Mouse (Mus musculus): ENCODE measurements at regions not wholly inside any gene's neighbourhood (a gene's known extent, or its start where the extent isn't known, plus 50 kb on each side); places are given as distances from the start of the nearest gene placed in this dataset.

DNA sequence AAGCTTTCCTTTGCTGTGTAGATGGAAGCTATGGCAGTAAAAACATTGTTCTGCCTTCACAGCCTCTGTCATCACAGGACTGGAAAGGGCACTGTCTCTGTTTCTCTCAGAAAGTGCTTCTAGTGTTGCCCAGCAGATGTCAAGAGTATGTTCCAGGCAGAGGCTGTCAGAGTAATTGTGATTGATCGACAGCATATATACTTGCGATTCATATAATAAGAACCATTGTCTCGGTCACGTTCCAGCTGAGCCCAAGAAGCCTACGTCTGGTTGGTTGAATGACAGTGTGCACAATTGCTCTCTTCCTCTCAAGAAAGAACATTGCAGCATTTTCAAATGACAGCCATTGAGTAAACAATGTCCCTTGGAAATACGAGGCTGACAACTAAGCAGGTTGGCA is 284.7 kb upstream of the Nrsn1 start:
- no peak overlapping the region for H3K4me2 ChIP-seq (replicated peaks)
- H3K9ac ChIP-seq (replicated peaks) = no peak overlapping the region
- no peak overlapping the region for H3K27ac ChIP-seq
- 67% methylated on average over 6 of the region's 6 CpGs for WGBS
- no peaks in the 10 kb centered on the region for H3K27me3 ChIP-seq
- no peaks in the 10 kb centered on the region for H3K9me3 ChIP-seq
- H3K4me1 ChIP-seq (replicated peaks) = no peaks in the 10 kb centered on the region
- H3K4me3 ChIP-seq (replicated peaks) = no peak overlapping the region
- ATAC-seq = no peak
- H3K36me3 ChIP-seq = no peaks in the 10 kb centered on the region

GRCm38 (mm10) chr13:25548551-25548950 is 278.2 kb upstream of the Nrsn1 start:
- peaks cover 13% of the 10 kb centered on the region; the same call in 1 of the 2 replicates for H3K4me1 ChIP-seq (replicated peaks)
- no peak overlapping the region for H3K4me3 ChIP-seq (replicated peaks)
- no peaks in the 10 kb centered on the region for H3K27me3 ChIP-seq
- H3K9me3 ChIP-seq = no peaks in the 10 kb centered on the region
- no peaks in the 10 kb centered on the region for H3K36me3 ChIP-seq
- no peak overlapping the region for H3K9ac ChIP-seq (replicated peaks)
- H3K4me2 ChIP-seq (replicated peaks) = no peak overlapping the region
- peak overlapping the region; percentile 78 for H3K27ac ChIP-seq
- WGBS = 87% methylated on average over 9 of the region's 9 CpGs
- ATAC-seq = no peak

DNA sequence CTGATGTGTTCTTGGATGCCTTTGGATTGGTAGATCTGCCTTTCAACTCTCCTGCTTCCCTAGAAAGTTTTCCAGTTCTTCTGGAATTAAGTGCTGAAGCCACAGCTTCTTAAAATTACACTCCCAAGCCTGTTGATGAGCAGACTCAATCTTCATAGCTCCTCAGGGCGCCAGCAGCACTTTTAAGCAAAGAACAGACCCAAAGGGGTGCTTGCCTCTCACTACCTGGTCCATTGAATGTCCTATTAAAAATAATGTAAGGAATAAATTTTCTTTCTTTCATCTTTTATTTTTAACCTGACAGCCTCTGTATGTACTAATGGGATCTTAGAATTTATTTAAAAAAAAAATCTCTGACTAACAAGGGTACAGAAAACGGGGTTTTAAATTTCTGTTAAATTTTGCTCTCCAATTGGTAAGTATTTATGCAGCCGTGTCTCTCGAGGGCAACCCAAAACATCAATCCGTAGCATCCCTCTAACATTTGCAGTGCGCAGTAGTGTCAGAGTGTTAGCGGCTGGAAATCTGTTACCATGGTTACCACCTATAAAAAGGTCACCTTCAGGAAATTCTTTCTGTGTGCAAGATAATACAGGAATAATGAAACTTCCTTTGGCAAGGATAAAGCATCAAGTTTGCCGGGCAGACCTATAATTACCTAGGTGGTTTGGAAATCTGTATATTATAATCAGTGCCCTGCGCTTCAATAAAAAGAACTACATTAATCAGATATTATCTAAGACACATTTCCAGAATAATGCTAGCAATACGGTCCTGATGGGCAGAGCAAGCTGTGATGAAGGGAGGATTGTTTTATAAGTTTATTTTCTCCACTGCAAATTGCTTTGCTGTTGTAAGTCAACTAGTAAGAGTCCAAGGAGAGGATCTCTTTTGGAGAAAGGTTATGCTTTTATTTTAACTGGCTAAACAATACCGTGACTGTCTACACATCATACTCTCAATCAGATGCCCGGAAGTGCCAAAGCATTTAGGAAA is 277.1 kb upstream of the Nrsn1 start:
- H3K4me2 ChIP-seq (replicated peaks) = no peak overlapping the region
- peaks cover 13% of the 10 kb centered on the region; the same call in 1 of the 2 replicates for H3K4me1 ChIP-seq (replicated peaks)
- no peaks in the 10 kb centered on the region for H3K27me3 ChIP-seq
- ATAC-seq = peak; percentile 89
- peak overlapping the region; percentile 78 for H3K27ac ChIP-seq
- H3K9ac ChIP-seq (replicated peaks) = no peak overlapping the region
- WGBS = 58% methylated on average over 12 of the region's 12 CpGs
- no peaks in the 10 kb centered on the region for H3K9me3 ChIP-seq
- no peaks in the 10 kb centered on the region for H3K36me3 ChIP-seq
- H3K4me3 ChIP-seq (replicated peaks) = no peak overlapping the region

- H3K4me3 ChIP-seq (replicated peaks) = no peak overlapping the region
- H3K4me1 ChIP-seq (replicated peaks) = peaks cover 4% of the 10 kb centered on the region; the same call in 1 of the 2 replicates
- no peaks in the 10 kb centered on the region for H3K27me3 ChIP-seq
- no peaks in the 10 kb centered on the region for H3K9me3 ChIP-seq
- no peak overlapping the region for H3K27ac ChIP-seq
- no peak overlapping the region for H3K4me2 ChIP-seq (replicated peaks)
- WGBS = 35% methylated on average over 3 of the region's 3 CpGs
- ATAC-seq = peak; percentile 73; the same call in 1 of the 2 replicates
- no peak overlapping the region for H3K9ac ChIP-seq (replicated peaks)
- no peaks in the 10 kb centered on the region for H3K36me3 ChIP-seq
Observed at GRCm38 (mm10) chr13:25524094-25524493, 253.8 kb upstream of the Nrsn1 start.

- Histone ChIP-seq H3K4me1 (replicated peaks) (peaks cover 6% of the 10 kb centered on the region), H3K4me2 (replicated peaks) (no peak overlapping the region), H3K36me3 (no peaks in the 10 kb centered on the region), H3K4me3 (replicated peaks) (no peak overlapping the region), H3K9ac (replicated peaks) (no peak overlapping the region), H3K27me3 (no peaks in the 10 kb centered on the region), H3K27ac (no peak overlapping the region), H3K9me3 (no peaks in the 10 kb centered on the region)
- ATAC-seq = no peak
Observed at GRCm38 (mm10) chr13:25507355-25507754, 237.1 kb upstream of the Nrsn1 start.

DNA sequence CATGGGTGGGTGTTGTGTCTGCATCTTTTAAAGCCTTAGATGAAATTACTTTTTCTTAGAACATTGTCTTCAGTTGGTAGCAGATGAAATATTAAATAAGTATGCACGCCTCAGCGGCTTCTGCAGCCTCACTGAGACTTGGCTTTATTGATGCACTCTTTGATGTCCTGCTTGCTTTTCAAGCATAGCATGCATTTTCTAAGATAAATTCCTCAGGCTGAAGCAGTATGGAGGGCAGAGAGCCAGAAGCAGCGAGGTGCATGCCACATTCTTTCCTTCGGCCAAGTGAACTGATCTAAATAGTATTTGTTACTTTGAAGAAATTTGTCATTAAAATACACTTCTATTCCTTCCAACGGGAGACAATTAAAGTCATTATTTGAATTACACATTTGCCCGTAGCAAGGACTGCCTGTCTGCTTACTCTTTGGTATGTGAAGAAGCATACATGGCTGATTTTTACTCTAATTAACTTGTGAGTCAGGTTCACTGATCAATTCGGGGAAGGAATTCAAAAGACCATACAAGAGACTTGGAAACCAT is 224.3 kb upstream of the Nrsn1 start:
- Histone ChIP-seq H3K4me3 (replicated peaks) (no peak overlapping the region), H3K27me3 (no peaks in the 10 kb centered on the region), H3K4me1 (replicated peaks) (peaks cover 7% of the 10 kb centered on the region; the same call in 1 of the 2 replicates), H3K9ac (replicated peaks) (no peak overlapping the region), H3K36me3 (no peaks in the 10 kb centered on the region), H3K27ac (0 out of 2 replicates have a peak overlapping the region, but pooled peaks have one; percentile 5), H3K9me3 (no peaks in the 10 kb centered on the region), H3K4me2 (replicated peaks) (no peak overlapping the region)
- WGBS = 27% methylated on average over 7 of the region's 7 CpGs
- 0 out of 2 replicates have a peak, but pooled peaks have one; percentile 60 for ATAC-seq

- Histone ChIP-seq H3K27ac (no peak overlapping the region), H3K36me3 (no peaks in the 10 kb centered on the region), H3K9ac (replicated peaks) (no peak overlapping the region), H3K27me3 (no peaks in the 10 kb centered on the region), H3K4me3 (replicated peaks) (no peak overlapping the region), H3K4me2 (replicated peaks) (no peak overlapping the region), H3K4me1 (replicated peaks) (peaks cover 7% of the 10 kb centered on the region; the same call in 1 of the 2 replicates), H3K9me3 (no peaks in the 10 kb centered on the region)
- WGBS = 78% methylated on average over 4 of the region's 4 CpGs
- no peak for ATAC-seq
Observed at GRCm38 (mm10) chr13:25490036-25490435, 219.7 kb upstream of the Nrsn1 start.

GRCm38 (mm10) chr13:25483309-25483708 is 213.0 kb upstream of the Nrsn1 start:
- H3K36me3 ChIP-seq = no peaks in the 10 kb centered on the region
- no peak overlapping the region for H3K9ac ChIP-seq (replicated peaks)
- no peak overlapping the region for H3K4me2 ChIP-seq (replicated peaks)
- no peak for ATAC-seq
- no peaks in the 10 kb centered on the region for H3K9me3 ChIP-seq
- no peaks in the 10 kb centered on the region for H3K27me3 ChIP-seq
- no peak overlapping the region for H3K27ac ChIP-seq
- no peaks in the 10 kb centered on the region for H3K4me1 ChIP-seq (replicated peaks)
- H3K4me3 ChIP-seq (replicated peaks) = no peak overlapping the region
- WGBS = 94% methylated on average over 1 of the region's 1 CpGs

DNA sequence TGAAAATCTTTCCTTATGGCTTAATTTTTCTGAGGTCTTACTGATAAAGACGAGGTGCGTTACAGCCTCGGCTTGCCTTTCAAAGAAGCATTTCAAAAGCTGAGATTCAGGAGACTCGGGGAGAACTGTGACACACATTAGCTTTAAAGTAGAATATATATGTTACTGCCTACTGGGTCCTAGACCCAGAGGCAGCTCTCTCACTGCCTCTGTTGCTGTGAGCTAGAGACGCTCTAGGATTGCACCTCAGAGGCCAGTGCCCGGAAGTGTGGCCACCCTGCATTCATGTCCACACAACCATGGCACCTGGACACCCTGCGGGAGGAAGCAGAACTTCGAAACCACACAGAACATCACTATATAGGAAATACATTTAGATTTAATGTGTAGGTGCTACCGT is 181.6 kb upstream of the Nrsn1 start:
- H3K27ac ChIP-seq = peak overlapping the region; percentile 85
- peak overlapping the region; percentile 29; the same call in 1 of the 2 replicates for H3K4me2 ChIP-seq (replicated peaks)

DNA sequence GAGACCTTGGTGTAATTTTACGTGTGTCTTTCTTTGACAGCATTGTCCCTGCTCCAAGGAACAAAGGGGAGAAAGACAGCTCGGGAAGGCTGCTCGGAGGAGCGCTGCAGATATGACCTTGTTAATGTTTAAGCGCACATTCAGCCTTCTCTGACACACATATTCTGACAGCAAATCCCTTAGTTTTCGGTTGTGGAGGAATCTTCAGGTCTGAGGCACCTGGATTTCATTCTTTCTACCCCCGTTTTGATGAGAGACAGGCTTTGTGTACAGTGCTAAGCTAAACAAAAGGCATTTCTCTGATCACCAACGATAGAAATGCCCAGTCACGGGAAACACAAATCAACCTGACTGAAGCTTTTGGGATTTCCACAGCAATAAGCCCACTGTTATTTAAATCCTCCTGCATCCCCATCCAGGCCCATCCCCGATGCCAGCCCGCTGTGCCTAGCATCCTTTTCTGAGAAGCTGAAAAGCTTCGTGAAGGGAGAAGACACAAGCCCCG is 181.1 kb upstream of the Nrsn1 start:
- Histone ChIP-seq H3K4me1 (replicated peaks) (peaks cover 16% of the 10 kb centered on the region), H3K9me3 (no peaks in the 10 kb centered on the region), H3K4me2 (replicated peaks) (peak overlapping the region; percentile 29), H3K4me3 (replicated peaks) (no peak overlapping the region), H3K27me3 (no peaks in the 10 kb centered on the region), H3K27ac (peak overlapping the region; percentile 85), H3K36me3 (no peaks in the 10 kb centered on the region), H3K9ac (replicated peaks) (peak overlapping the region; percentile 53; the same call in 1 of the 2 replicates)
- peak; percentile 55; the same call in 1 of the 2 replicates for ATAC-seq
- 8% methylated on average over 13 of the region's 13 CpGs for WGBS

More for the DNA sequence above, 181.6 kb upstream of the Nrsn1 start:
- Histone ChIP-seq H3K4me1 (replicated peaks) (peaks cover 16% of the 10 kb centered on the region), H3K27me3 (no peaks in the 10 kb centered on the region), H3K36me3 (no peaks in the 10 kb centered on the region), H3K4me3 (replicated peaks) (no peak overlapping the region), H3K9ac (replicated peaks) (peak overlapping the region; percentile 53; the same call in 1 of the 2 replicates), H3K9me3 (no peaks in the 10 kb centered on the region)
- 58% methylated on average over 9 of the region's 9 CpGs for WGBS
- ATAC-seq = 0 out of 2 replicates have a peak, but pooled peaks have one; percentile 40

DNA sequence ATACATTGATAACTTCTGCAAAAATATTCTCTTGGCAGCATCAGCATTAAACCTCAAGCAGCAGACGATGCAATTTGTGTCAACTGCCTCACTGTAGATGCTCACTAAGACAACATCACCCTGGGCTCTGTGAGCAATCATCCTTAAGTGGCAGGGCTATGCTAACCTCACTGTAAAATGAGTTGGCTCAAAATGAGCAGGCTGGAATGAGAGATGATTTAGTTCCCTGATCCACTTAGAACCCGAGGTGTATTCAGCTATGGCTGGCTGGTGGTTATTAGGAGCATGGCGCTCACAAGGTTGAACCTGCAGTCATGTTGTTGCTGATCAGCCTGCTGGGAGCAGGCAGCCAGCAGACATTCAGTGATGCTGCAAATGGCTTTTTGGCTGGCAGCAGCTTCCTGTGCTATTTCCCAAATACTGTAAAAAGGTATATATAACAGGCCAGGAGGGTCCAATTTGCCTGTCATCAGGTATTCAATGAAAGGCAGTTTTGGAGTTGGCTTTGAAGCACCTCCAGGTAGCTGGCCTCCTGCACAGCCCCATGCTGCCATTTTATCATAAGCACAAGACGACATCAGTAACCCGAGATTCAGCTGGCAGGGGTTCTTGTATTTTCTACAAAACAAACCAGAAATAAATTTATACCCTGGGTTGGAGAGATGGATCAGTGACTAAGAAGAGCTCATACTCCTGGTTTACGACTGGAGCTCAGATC is 159.6 kb upstream of the Nrsn1 start:
- no peak overlapping the region for H3K9ac ChIP-seq (replicated peaks)
- no peak overlapping the region for H3K4me2 ChIP-seq (replicated peaks)
- H3K9me3 ChIP-seq = no peaks in the 10 kb centered on the region
- H3K4me1 ChIP-seq (replicated peaks) = no peaks in the 10 kb centered on the region
- no peak for ATAC-seq
- H3K36me3 ChIP-seq = no peaks in the 10 kb centered on the region
- peak overlapping the region; percentile 16; the same call in 1 of the 2 replicates for H3K27ac ChIP-seq
- no peaks in the 10 kb centered on the region for H3K27me3 ChIP-seq
- H3K4me3 ChIP-seq (replicated peaks) = no peak overlapping the region
- WGBS = 76% methylated on average over 6 of the region's 6 CpGs
